Mouse (Mus musculus) heart, embryonic 16.5 days (tissue): ENCODE data around the gene Pnpla2. TPM values are rescaled to one million over a fixed set of nuclear protein-coding genes. Genes with fewer than 3 reads are reported as not detected.

Source experiments
- ATAC-seq: fragments of 200-750 bp; cut with Nextera tagmentation; replicated peaks from 2 replicates; pipeline ENCODE4 v1.8.0; 2017; ENCODE audit warnings: moderate number of reproducible peaks; ENCODE audit not compliant: insufficient read depth, low FRiP score; ENCODE audit errors: extremely low read depth
- H3K27ac ChIP-seq: fragments of 300-500 bp; sonication (generic); 2 replicates; pipeline ENCODE4 v1.5.1; 2014; ENCODE audit warnings: mild to moderate bottlenecking, low read length, control low read depth, moderate library complexity
- H3K27me3 ChIP-seq: fragments of 300-500 bp; sonication (generic); 2 replicates; pipeline ENCODE4 v1.6.1; 2014; ENCODE audit warnings: low read length, mixed read lengths; ENCODE audit not compliant: control insufficient read depth, insufficient read depth
- H3K36me3 ChIP-seq: fragments of 300-500 bp; sonication (generic); 2 replicates; pipeline ENCODE4 v1.6.1; 2014; ENCODE audit not compliant: control insufficient read depth, insufficient read depth
- H3K4me1 ChIP-seq: fragments of 300-500 bp; sonication (generic); 2 replicates; pipeline ENCODE4 v1.6.1; 2014; ENCODE audit warnings: low read length, mixed read lengths; ENCODE audit not compliant: control insufficient read depth, insufficient read depth
- H3K4me2 ChIP-seq: fragments of 300-500 bp; sonication (generic); 2 replicates; pipeline ENCODE4 v1.6.1; 2014; ENCODE audit warnings: low read depth, mild to moderate bottlenecking, control low read depth, low read length
- H3K4me3 ChIP-seq: fragments of 300-500 bp; sonication (generic); 2 replicates; pipeline ENCODE4 v1.5.1; 2014; ENCODE audit warnings: mild to moderate bottlenecking, control low read depth, low read length
- H3K9ac ChIP-seq: fragments of 300-500 bp; sonication (generic); 2 replicates; pipeline ENCODE4 v1.6.1; 2014; ENCODE audit warnings: low read length, control low read depth
- H3K9me3 ChIP-seq: fragments of 300-500 bp; sonication (generic); replicated peaks from 2 replicates; pipeline ENCODE4 v1.6.1; 2016; ENCODE audit warnings: low read length; ENCODE audit not compliant: control insufficient read depth
- WGBS: fragments of 180-500 bp; shearing (Covaris S2); extraction: QIAGEN DNeasy Blood & Tissue Kit; methylation state at CpG from one replicate; pipeline ENCODE4 v1.1.7; 2014; 5-methylcytosine and 5-hydroxymethylcytosine counted together
- polyA plus RNA-seq: library from polyadenylated mRNA; unstranded; fragments of >200 nt; fragmentation: Nextera tagmentation; extraction: Ambion mirVana; gene quantifications from 2 replicates; pipeline ENCODE4 v1.2.1, GENCODE M21; 2015

Gene Pnpla2
- polyA plus RNA-seq, 1 experiment from 2014 or later: 78.0 TPM

DNA sequence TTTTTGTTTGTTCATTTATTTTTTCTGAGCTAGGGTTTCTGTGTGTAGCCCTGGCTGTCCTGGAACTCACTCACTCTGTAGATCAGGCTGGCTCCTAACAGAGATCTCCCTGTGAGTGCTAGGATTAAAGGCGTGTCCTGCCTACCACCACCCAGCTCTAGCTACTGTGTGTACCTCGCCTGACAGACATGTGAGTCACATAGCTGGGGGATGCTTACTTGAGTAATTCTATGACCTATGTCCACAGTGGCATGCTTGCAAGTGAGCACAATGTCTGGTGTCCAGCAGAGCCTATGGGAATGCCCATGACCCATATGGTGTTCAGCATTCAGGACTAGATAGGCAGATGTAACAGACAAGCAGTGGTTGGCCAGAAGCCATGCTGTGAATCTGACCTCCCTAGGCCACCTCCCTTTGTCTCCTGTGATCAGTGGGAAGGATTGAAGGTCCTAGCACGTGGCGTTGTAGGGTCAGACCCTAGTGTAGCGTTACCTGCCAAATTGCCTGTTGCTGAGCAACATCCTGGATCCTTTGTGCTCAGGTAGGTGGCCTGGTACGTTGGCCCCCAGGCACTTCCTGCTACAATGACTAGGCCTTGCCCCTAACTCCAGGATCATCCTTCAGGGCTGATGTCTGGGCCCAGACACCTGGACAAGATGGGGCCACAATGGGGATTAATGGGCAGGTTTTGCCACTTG lies 38.7 kb upstream of the Pnpla2 start:
- no peaks in the 10 kb centered on the region for H3K9me3 ChIP-seq
- 79% methylated on average over 6 of the region's 6 CpGs for WGBS
- no peak overlapping the region for H3K9ac ChIP-seq
- peaks cover 13% of the 10 kb centered on the region for H3K4me1 ChIP-seq
- no peak for ATAC-seq
- no peaks in the 10 kb centered on the region for H3K27me3 ChIP-seq
- no peak overlapping the region for H3K4me2 ChIP-seq
- H3K4me3 ChIP-seq: no peak overlapping the region
- no peak overlapping the region for H3K27ac ChIP-seq
- 0 out of 2 replicates have a peak, but pooled peaks cover 2% of the 10 kb centered on the region for H3K36me3 ChIP-seq

DNA sequence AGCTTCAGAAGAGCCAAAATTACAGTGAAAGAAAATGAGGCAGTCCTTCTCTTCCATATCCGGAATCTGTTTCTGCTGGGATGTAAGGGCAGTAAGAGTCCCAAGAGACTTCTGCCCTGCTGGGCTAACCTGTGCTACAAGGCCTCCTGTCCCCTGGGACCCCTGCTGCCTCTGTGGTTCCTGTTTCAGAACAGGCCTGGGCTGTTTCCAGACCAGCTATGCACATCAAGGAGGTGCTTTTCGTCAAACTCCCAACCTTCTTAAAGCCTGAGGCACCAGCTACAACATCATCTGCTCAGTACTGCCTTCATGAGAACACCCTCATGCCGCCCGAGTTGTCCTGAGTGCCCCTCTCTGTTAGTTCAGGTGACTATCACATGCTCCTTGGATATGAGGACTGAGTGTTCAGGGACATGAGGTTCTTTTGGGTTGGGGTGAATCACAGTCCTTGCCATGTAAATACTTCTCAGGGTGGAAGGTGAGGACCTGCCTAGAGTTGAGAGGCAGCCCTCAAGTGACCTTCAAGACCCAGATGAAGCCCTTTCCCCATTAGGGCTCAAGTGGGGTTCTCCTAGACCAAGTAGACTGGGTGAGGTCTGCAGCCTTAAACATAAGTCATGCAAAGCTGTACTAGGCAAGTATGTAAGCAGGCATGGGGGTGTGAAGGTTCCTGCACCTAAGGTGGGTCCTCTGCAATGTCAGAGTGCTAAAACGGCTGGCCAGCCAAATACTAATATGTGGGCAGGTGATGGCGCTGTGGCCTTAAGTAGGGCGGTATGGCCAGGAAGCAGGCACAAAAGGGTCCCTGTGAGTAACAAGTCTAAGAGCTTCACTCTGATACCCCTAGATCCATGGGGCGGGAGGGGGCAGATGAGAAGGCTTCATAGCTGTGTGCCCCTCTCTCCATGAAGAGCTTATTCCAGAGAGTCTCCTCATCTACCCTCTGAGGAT lies 37.0 kb upstream of the Pnpla2 start:
- Histone ChIP-seq H3K9ac (no peak overlapping the region), H3K36me3 (no peaks in the 10 kb centered on the region), H3K4me2 (no peak overlapping the region), H3K27me3 (no peaks in the 10 kb centered on the region), H3K27ac (no peak overlapping the region), H3K4me3 (no peak overlapping the region), H3K9me3 (no peaks in the 10 kb centered on the region), H3K4me1 (peaks cover 10% of the 10 kb centered on the region)
- ATAC-seq: no peak
- WGBS: 66% methylated on average over 8 of the region's 8 CpGs

DNA sequence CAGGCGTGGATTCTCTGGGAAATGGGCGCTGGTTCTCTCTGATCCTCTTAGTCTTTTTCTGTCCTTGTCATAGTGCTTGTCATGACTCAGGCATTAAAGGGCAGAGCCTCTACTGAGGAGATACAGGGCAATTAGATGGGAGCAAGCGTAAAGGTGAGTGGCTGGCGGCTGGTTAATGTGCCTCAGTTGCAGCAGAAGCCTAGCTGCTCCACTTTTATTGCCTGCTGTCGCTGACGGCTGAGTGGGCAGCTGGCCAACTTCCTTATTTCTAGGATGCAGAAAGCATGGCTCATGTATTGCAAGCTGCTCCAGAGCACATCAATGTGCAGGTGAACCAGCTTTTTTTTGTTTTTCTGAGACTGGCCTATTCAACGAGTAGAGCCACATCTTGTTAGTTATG lies 36.0 kb upstream of the Pnpla2 start:
- no peak overlapping the region for H3K27ac ChIP-seq

DNA sequence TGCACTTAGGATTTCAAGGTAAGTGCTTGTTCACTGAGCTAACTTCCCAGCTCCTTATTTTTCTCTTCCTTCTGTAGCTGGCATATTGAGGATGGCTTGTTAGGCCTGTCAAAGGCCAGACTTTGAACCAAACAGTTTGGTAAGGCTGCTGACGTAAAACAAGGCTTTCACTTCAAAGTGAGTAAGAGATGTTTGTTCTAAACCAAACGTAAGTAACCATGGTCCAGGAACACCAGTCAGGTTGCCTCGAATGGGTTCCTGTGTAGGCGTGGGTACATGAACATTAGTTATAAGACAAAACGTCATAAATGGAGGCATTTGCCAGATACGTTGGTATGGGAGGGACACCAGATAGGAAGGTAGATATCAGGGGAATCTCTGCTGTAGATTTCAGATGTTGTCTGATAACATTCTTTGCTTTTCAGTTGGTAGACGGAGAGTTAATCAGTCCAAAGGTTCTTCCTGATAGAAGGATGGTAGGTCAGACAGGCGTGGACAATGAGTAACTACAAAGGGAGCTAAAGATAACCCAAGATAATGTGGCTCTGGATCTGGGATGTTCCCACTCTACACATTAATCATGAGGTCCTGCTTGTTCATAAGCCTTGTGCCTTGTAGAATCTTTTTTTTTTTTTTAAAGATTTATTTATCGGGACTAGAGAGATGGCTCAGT lies 34.8 kb upstream of the Pnpla2 start:
- H3K27ac ChIP-seq: no peak overlapping the region
- ATAC-seq: no peak
- H3K9me3 ChIP-seq: no peaks in the 10 kb centered on the region
- no peaks in the 10 kb centered on the region; the same call in 1 of the 2 replicates for H3K4me1 ChIP-seq
- H3K4me2 ChIP-seq: no peak overlapping the region
- WGBS: 71% methylated on average over 9 of the region's 9 CpGs
- H3K4me3 ChIP-seq: no peak overlapping the region
- no peaks in the 10 kb centered on the region for H3K36me3 ChIP-seq
- H3K27me3 ChIP-seq: no peaks in the 10 kb centered on the region
- no peak overlapping the region for H3K9ac ChIP-seq

More for the DNA sequence above, 36.0 kb upstream of the Pnpla2 start:
- Histone ChIP-seq H3K9me3 (no peaks in the 10 kb centered on the region), H3K4me2 (no peak overlapping the region), H3K9ac (no peak overlapping the region), H3K4me1 (peaks cover 7% of the 10 kb centered on the region), H3K4me3 (no peak overlapping the region), H3K27me3 (no peaks in the 10 kb centered on the region), H3K36me3 (no peaks in the 10 kb centered on the region)
- 58% methylated on average over 7 of the region's 7 CpGs for WGBS
- ATAC-seq: no peak

DNA sequence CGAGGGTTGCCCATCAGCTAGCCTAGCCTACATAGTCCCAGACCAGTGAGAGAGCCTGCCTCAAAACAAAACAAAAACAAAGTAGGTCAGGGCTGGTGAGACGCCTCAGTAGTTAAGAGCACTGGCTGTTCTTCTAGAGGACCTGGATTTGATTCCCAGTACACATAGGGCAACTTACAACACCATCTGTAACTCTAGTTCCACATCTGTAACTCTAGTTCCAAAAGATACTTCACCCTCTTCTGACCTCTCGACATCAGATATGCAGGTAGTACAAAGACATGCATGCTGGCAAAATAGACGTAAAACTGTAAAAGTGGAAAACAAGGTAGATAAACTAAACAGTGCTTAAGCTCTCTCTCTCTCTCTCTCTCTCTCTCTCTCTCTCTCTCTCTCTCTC lies 31.2 kb upstream of the Pnpla2 start:
- Histone ChIP-seq H3K4me3 (no peak overlapping the region), H3K36me3 (no peaks in the 10 kb centered on the region), H3K9ac (no peak overlapping the region), H3K9me3 (no peaks in the 10 kb centered on the region), H3K27ac (no peak overlapping the region), H3K4me1 (peaks cover 2% of the 10 kb centered on the region; the same call in 1 of the 2 replicates), H3K4me2 (no peak overlapping the region), H3K27me3 (no peaks in the 10 kb centered on the region)
- ATAC-seq: no peak
- 57% methylated on average over 4 of the region's 4 CpGs for WGBS

DNA sequence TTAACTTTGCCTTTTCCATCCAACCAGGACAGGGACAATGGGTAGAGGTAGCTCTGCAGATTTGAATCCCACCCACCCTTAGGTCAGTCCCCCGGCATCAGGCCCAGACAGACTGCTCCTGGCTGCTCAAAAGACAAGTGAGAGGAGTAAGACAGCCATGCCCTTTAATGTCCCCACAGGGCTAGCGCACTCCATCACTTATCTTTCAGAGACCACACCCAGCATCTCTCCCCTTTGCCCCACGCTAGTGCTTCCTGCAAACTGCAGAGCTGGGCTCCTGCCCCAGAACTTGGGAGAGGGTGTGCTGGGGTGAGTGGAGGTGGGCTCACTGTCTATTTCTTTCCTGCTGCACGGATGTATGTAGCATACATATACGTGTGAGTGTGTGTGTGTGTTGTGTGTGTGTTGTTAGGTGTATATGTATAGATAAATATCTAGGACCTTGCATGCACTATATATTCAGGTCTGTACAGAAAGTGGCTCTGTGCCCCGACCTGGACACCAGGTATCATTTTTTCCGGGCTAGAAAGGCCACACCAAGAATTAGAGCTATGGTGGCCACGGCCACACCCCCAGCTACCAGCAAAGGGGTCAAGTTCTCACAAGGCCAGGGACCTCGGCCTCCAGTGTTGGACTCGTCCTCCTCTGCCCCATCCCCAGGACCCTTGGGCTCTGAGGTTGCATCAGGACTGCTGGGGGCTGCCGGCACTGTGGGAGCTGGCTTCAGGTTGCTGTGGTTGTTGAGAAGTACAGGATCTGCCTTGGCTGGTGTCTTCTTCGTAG lies 27.9 kb upstream of the Pnpla2 start:
- no peak overlapping the region for H3K27ac ChIP-seq
- no peak for ATAC-seq
- H3K4me1 ChIP-seq: peaks cover 14% of the 10 kb centered on the region; the same call in 1 of the 2 replicates
- no peak overlapping the region for H3K4me2 ChIP-seq
- H3K9ac ChIP-seq: no peak overlapping the region
- peaks cover 9% of the 10 kb centered on the region for H3K36me3 ChIP-seq
- H3K9me3 ChIP-seq: no peaks in the 10 kb centered on the region
- no peak overlapping the region for H3K4me3 ChIP-seq
- 80% methylated on average over 12 of the region's 12 CpGs for WGBS
- no peaks in the 10 kb centered on the region for H3K27me3 ChIP-seq

DNA sequence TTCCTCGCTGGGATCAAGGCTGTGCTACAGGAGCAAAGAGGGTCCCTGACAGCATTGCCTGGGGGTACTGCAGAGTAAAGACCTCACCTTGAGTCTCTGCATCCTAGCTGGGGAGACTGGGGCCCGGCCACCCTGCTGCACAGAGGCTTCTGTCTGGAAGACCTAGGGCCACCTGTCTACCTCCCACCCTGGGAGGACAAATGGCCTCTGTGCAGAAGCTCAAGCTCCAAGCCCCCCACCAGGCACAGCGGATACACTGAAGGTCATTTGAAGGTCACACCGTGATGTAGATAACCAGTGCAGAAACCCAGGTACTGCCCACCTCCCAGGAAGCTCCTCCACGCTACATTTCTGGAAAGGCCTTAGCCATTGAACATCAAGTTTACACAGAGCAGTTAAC lies 26.3 kb upstream of the Pnpla2 start:
- H3K27me3 ChIP-seq: no peaks in the 10 kb centered on the region
- H3K36me3 ChIP-seq: peaks cover 11% of the 10 kb centered on the region
- no peak for ATAC-seq
- H3K4me1 ChIP-seq: peaks cover 14% of the 10 kb centered on the region; the same call in 1 of the 2 replicates
- H3K27ac ChIP-seq: no peak overlapping the region
- no peak overlapping the region for H3K9ac ChIP-seq
- H3K9me3 ChIP-seq: no peaks in the 10 kb centered on the region
- peak overlapping the region; percentile 34; the same call in 1 of the 2 replicates for H3K4me2 ChIP-seq
- 46% methylated on average over 5 of the region's 5 CpGs for WGBS
- no peak overlapping the region for H3K4me3 ChIP-seq

DNA sequence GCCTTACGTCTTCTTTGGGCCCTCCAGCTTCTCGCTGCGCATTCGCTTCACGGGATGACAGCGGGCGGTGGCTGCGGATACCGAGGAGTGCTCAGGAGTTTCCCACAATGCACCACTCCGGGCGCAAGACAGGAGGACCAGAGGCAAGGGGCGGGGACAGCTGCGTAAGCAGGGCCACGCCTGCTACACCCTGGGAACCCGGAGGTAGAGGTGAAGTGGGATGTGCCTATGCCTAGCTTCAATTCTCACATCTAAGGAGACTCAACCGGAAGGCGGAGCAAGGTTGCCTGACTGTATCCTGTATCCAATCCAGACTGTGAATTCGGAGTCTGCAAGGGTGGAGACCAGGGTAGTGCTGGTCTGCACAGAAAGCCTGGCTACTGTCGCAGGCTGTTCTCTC lies 25.7 kb upstream of the Pnpla2 start, which contains the start of gene Cend1:
TSS of gene Cend1 (minus strand) at position 182 of the 400 bp plus-strand sequence.
- Histone ChIP-seq H3K4me1 (peaks cover 20% of the 10 kb centered on the region), H3K4me3 (peak within 1 kb of the TSS; percentile 8), H3K36me3 (peaks cover 11% of the 10 kb centered on the region), H3K9ac (peak within 1 kb of the TSS; percentile 2; the same call in 1 of the 2 replicates), H3K27ac (peak within 1 kb of the TSS; percentile 41), H3K27me3 (no peaks in the 10 kb centered on the region), H3K9me3 (no peaks in the 10 kb centered on the region), H3K4me2 (peak within 1 kb of the TSS; percentile 34)
- 4% methylated on average over 19 of the region's 19 CpGs for WGBS
- ATAC-seq: peak; percentile 57
